Mouse (Mus musculus): ENCODE data around the gene Slc38a8.
A peak's percentile ranks its signal among the peaks of the same experiment; 100 is the strongest.

Gene Slc38a8

DNA sequence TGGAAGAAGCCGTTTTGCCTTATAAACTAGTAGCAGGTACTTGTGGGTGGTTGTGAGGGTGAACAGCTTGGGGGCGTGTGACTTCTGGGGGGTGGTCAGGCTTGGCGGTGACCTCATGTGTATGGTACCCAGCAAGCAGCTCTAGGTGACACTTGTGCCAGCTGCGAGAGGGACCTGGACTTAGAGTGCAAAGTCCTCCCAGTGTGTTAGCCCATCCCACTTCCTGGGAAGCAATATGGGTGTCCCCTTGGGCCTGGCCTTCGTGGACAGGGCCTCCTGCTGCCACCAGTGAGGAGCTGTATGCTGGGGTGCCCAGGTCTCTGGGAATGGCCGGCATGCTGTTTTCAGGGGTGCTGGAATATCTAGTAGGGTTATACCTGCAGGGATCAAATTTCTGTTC is 62.6 kb downstream of the Slc38a8 start:
- no peak for DNase-seq (ENCODE audit: low spot score in 2 of 2)

DNA sequence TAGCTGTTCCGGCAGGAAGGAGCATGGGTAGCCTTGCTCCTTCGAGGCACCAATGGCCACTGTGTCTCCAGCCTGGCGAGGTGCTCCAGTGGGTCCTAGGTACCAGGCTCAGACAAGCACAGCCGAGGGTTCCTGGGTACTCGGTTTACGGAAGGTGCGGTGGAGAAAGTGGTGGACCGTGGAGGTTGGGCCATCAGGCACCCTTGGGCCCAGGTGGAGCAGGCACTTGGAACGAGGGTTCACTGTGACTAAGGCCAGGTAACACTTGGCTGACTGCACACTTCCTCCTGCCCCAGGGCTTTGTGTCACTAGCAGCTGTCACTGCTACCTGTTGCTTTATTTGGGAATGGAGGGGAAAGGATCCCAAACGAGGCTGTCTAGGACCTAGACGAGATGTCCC is 64.0 kb downstream of the Slc38a8 start:
- peak in 1 of 2 experiments; percentile 34 for DNase-seq (ENCODE audit: low spot score in 2 of 2)

DNA sequence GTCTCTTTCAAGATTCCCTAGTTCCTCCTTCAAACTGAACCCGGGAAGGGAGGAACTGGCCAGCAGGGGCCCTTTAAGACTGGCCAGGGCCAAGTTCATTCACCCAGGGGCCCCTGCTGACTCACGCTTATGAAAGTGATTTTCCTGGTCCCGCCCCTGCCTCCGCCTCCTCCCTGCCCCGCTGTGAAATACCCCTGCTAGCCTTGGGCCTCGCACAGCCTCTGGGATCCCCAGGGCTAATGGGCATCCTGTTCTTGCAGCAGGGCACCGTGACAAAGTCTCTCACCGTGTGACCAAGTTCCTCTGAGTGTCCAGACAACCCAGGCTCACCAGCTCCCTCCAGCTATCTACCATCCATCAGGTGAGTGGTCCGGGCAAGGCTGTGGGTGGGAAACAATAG is 64.6 kb downstream of the Slc38a8 start:
- DNase-seq (ENCODE audit: low spot score in 2 of 2): peak; percentile 92

DNA sequence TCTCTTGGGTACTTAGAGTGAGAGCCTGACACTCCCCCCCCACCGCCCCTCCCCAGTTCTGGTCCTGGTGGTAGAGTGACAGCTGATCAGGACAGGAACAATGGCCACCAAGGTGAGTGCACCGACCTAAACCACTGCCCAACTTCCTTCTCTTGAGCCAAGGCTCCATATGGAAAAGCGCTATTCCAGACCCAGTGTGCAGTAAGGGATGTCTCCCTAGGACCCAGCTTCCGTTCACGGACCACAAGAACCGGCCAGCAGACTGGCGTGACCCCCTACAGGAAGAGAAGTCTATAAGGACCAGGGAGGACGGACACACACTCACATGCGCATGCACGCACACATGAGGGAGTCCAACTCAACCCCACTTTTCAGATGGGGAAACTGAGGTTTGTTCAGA is 65.2 kb downstream of the Slc38a8 start:
- peak in 1 of 2 experiments; percentile 56 for DNase-seq (ENCODE audit: low spot score in 2 of 2)

DNA sequence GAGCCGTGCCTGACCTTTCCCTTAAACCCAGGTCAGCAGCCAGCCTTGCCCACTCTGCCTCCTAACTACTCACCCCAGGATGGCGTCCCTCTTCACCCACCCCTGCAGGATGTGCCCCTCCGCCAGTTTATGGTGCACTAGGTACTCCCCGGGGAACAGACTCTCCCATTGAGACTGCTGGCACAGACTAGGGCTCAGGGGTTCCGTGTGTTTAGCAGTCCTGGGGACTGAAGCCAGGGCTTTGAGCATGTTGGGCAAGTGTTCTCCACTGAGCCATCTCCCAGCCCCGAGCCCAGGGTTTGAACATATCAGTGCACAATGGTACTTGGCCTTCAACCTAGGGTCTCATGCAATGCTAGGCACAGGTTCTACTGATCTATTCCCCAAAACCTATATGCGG is 66.0 kb downstream of the Slc38a8 start:
- DNase-seq (ENCODE audit: low spot score in 2 of 2): no peak

GRCm38 (mm10) chr8:119434569-119434968 is 66.9 kb downstream of the Slc38a8 start:
- no peak for DNase-seq (ENCODE audit: low spot score in 2 of 2)

- no peak for DNase-seq (ENCODE audit: low spot score in 2 of 2)
Measured at GRCm38 (mm10) chr8:119433582-119434174, 67.8 kb downstream of the Slc38a8 start, which contains the start of gene Osgin1. Gene Osgin1, plus strand, starts transcription at chr8:119434124.

GRCm38 (mm10) chr8:119432372-119432771 is 69.1 kb downstream of the Slc38a8 start:
- no peak for DNase-seq (ENCODE audit: low spot score in 2 of 2)

- DNase-seq (ENCODE audit: low spot score in 2 of 2): no peak
Measured at GRCm38 (mm10) chr8:119430690-119431089, 70.8 kb downstream of the Slc38a8 start.

- DNase-seq (ENCODE audit: low spot score in 2 of 2): no peak
Measured at GRCm38 (mm10) chr8:119430250-119430649, 71.2 kb downstream of the Slc38a8 start.
